Mouse (Mus musculus) liver, adult (tissue): ENCODE data around the gene Kirrel3.

Experiments
- GATA4 ChIP-seq: IDR thresholded peaks from 2 replicates; pipeline ENCODE4 v1.6.1; 2014; ENCODE audit warnings: mild to moderate bottlenecking, low read length; ENCODE audit not compliant: insufficient replicate concordance

Kirrel3 gene

GRCm38 (mm10) chr9:34963593-34963992, 477.9 kb downstream of the Kirrel3 start:
- TF ChIP-seq GATA4, result no peak

GRCm38 (mm10) chr9:34964172-34965040, 478.7 kb downstream of the Kirrel3 start:
- TF ChIP-seq GATA4, result no peak

DNA sequence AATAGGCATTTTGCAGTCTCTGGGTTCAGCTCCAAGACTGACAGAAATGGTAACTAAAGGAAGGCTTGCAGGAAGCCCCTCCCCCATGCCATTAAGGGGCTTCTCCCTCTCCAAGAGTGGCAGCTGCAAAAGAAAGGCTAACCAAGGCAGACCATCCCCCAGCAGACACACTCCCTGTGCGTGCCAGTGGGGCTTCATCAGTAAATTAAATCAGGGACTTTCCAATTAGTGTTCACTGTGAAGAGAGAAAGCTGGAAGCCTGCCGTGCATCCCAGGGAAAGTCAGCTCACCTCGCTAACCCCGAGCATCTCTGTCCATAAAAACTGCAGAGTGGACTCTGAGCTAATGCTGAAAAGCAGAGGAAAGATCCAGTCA, 479.3 kb downstream of the Kirrel3 start:
- no peak for TF ChIP-seq GATA4

DNA sequence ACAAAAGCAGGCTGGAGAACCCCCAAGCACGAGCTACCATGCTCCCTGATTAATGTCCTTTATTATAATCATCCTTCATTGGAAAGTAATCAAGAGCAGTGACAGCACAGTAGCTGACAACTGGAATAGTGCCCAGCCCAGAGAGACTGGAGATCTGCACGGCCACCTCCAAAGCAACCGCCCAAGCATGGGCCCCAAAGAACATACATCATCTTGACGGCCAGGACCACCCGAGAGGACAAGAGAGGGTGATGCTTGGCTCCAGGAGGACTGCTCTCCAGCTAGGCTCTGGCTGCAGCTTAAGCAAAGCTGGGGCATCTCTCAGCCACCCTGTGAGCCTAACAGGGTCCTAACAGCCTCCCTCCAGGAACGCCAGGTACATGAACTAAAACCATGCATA, 482.1 kb downstream of the Kirrel3 start:
- TF ChIP-seq GATA4, result no peak

GRCm38 (mm10) chr9:34969881-34970490, 484.3 kb downstream of the Kirrel3 start:
- TF ChIP-seq GATA4, result no peak

DNA sequence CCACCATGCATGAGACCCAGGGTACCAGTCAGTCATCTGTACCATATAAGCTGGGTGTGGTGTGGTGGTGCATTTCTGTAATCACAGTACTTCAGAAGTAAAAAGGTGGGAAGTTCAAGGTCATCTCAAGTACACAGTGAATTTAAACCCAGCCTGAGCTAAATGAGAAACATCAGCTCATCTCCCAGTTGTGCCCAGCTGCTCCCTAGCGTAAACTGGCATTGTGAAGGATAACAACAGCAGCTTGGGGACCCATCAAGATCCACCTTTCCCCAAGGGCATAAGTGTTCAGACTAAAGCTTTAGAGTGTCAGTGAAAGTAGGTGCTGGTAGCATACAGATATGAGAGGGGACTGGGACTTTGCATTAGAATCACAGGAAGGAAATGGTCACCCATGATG, 488.6 kb downstream of the Kirrel3 start:
- no peak for TF ChIP-seq GATA4

DNA sequence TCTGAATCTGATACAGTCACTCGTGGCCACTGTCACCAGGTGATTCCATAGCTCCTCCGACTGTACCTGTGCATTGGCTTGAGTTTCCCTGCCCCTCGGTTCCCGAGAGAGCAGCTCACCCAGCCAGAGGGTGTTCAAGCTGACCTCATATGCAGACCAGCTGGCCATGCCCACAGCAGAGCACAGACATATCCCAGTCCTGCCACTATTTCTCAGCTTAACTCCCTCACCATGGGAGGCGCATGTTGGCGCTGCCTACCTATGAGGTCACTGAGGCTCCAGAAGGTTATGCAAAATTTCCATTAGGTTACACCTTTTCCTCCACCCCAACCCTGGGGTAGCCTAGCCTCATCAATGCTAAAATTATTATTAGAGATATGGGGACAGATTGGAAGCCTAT, 489.6 kb downstream of the Kirrel3 start:
- no peak for TF ChIP-seq GATA4

DNA sequence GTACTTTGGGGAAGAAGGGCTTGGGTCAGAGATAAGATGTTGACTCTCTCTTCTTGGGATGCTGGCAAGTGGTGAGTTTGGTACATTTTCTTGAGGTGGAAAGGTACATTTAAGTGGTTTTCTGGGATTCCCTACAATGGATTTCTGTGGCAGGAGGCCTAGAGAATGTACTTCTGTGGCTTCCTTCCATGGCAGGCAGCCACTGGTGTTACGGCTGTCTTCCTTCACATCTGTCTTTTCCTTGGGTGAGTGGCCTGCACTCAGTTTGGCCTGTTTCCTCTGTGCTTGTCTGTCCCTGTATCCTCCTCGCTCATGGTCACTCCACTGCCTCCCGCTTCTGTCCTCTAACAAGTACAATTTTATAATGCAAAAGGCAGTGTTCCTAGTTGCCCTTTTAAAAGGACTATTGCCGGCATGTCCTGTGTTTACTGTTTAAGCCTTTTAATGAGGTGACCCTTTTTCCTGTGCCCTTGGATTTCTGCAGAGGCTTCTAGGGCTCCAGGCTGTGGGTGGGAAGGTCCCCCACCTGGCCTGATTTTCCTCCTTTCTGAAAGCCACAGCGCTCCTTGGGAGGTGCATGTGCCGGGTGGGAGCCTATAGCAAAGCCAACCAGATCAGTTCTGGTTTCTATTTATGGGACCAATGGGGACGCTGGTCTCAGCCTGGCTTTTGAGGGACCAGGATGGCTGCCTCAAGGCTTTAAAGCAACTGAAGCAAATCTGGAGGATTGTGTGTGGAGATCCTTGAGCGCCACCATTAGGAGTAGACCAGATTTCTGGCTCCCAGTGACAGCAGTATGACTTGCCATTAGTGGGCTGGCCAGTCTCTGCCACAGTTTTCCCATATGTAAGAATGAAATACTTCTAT, 491.1 kb downstream of the Kirrel3 start:
- TF ChIP-seq GATA4, result no peak

DNA sequence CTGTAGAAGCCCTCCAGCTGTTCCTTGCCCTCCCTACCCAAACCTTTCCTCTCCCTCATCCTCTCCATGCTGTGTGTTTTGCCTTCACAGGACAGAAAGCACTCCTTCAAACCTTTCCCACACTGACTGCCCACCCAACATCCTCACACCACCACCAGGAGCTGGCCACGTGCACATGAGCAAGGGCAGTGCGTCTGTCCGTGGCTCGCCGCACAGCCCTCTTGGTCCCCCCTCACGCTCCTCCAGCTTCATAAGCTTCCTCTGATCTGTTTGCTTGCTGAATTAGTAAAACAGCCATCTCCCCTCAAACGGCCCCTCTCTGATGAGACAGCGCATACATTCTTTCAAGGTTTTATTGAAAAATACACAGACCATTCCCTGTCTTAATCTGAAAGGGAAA, 492.0 kb downstream of the Kirrel3 start:
- no peak for TF ChIP-seq GATA4

DNA sequence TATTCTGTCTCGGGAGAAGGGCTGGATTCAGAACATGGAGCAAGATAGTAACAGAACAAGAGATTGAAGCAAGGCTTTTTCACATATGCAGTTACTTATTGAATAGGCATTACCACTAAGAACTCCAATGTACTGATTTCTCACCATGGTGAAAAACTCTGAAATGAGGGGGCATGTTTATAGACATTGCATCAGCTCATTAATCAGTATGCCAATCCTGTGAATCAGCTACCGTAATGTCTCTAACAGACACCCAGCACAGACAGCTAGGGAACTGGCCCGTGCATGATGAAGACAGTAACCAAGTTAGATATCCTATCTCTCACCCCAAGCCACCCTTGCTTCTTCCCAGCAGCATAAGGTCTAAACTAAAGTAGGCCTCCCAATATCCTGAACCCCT, 492.5 kb downstream of the Kirrel3 start:
- TF ChIP-seq GATA4, result no peak

DNA sequence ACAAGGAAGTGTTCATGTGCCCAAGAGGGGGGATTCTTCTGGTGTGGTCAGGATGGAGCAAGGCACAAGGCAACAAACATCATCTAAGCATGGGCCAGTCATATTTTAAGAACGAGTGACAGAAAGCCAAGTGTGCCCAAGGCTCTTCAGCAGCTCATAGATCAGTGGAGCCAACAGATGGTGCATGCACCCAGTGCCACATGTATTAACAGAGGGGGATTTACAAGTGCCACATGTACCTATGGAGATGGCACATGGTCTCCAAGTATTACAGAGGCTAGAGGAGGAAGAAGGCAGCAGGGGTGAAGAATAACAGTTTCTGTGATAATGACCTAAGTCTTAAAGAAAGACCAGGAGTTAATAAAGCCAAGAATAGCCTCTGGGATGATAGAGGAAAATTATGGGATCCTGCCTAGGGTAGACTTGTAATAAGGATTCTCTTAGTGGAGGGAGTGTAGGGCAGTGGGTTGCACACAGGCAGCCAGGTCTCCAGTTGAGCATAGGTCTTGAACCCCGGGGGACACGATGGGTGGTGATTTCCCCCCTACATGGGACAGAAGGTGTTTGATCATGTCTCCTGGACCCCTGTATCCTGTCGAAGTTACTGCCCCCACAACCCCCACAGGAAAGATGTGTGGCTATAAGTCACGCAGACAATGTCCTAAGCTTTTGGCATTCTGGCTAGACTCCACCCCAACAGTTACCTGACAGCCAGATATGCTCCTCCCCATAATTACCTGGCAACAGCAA, 495.0 kb downstream of the Kirrel3 start:
- TF ChIP-seq GATA4, result no peak

DNA sequence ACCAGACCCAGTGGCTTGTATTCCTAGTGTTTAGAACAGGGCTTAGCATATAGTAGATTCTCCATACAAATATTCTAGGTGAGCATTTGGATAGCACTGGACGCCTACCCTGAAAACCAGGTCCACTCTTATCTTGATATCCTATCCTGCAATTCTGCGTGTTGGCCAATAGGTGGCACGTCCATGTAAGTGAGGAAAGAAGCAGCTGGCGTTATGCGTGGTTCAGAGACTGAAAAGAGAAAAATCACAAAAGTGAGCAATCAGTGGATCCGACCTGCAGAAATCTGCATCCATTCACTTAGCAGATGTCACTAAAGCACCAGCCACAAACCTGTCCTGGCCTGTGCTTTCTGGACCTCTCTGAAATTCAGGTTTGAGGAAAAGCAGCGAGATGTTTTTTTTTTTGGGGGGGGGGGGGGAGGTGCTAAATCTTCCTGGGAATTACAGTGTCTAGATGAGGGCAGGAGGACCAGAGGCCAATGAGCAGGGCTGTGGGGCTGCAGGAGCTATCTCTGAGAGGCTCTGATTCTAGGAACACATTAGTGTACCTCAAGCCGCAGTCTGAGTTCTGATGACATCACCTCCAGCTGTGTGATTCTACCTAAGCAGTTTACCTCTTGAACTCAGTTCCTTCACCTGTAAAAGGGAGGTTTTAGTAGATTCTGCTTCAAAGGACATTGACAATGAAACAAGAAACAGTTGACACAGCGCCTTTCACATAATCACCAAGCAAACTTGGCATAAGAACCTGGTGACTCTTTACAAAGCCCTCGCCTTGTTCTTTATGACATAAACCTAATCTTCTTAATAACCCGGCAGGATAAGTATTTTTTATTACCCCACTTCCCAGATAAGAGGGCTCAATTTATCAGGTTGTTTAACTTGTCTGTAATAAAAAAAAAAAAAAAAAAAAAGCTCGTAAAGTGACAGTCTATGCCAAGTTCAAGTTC, 498.1 kb downstream of the Kirrel3 start:
- TF ChIP-seq GATA4, result peak; percentile 11; the same call in 1 of the 2 replicates

DNA sequence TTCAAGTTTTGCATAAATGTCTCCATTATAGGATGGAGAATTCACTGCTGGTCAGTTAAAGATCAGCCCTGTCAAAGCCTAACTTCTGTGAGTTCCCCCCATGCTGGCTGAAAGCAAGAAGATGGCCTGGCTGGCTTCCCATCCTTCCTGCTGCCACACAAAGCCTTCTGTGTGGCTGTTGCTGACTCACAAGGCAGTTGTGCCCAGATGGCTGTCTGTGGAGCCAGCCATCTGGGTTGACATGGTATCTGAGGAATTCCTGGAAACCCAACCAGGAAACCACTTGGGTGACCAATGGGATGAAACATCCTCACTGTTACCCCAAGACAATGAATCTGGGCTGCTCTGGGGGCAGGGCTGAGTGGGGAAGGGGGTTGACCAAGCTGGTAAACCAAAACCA, 500.5 kb downstream of the Kirrel3 start:
- TF ChIP-seq GATA4, result no peak
